Mouse (Mus musculus) bone marrow macrophage, adult 2 months (primary cell): ENCODE results near the gene Inafm2.

Experiments used
- CTCF ChIP-seq: IDR thresholded peaks from 2 replicates; pipeline ENCODE4 v1.5.1; 2012; ENCODE audit warnings: low read depth, mild to moderate bottlenecking, low read length, moderate library complexity
- POLR2A ChIP-seq: IDR thresholded peaks from 2 replicates; pipeline ENCODE4 v1.6.1; 2012; ENCODE audit warnings: mild to moderate bottlenecking, low read depth, low read length, borderline replicate concordance

GRCm38 (mm10) chr2:118766041-118767033 is 20.8 kb downstream of the Inafm2 start:
- TF ChIP-seq CTCF = peak; percentile 33; the same call in 1 of the 2 replicates
- TF ChIP-seq POLR2A = no peak
